Mouse (Mus musculus): ENCODE measurements around the gene Kmt2e. TPM values are rescaled to one million over a fixed set of nuclear protein-coding genes. Genes with fewer than 3 reads are reported as not detected.
A peak's percentile ranks its signal among the peaks of the same experiment; 100 is the strongest.

Gene Kmt2e
- polyA plus RNA-seq, 1 experiment from 2014 or later, result 45.4 TPM

DNA sequence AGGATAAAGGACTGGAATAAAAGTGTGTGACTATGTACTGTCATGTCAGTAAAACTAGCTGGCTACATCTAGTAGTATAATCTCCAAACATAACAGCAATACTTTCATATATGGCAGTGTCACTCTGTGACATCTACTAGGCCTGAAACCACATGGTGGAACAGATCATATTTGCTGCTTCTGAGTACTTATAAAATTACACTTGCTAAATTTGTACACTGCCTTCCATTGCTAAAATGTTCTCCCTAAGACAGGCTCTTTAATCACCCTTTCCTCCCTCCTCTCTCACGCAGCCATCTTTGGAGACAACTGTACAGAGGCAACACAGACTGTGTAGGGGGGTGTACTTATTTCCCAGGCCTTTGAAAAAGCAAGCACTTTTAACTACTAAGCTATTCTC lies 13.8 kb upstream of the Kmt2e start:
- Histone ChIP-seq H3K27ac (no peak overlapping the region), H3K9me3 (replicated peaks) (no peaks in the 10 kb centered on the region), H3K27me3 (replicated peaks) (no peaks in the 10 kb centered on the region), H3K9ac (no peak overlapping the region), H3K36me3 (peaks cover 43% of the 10 kb centered on the region), H3K4me1 (peaks cover 69% of the 10 kb centered on the region), H3K4me3 (no peak overlapping the region), H3K4me2 (no peak overlapping the region; the same call in 1 of the 2 replicates)
- no peak for ATAC-seq
- 55% methylated on average over 1 of the region's 1 CpGs for WGBS (ENCODE audit: insufficient replicate concordance)

DNA sequence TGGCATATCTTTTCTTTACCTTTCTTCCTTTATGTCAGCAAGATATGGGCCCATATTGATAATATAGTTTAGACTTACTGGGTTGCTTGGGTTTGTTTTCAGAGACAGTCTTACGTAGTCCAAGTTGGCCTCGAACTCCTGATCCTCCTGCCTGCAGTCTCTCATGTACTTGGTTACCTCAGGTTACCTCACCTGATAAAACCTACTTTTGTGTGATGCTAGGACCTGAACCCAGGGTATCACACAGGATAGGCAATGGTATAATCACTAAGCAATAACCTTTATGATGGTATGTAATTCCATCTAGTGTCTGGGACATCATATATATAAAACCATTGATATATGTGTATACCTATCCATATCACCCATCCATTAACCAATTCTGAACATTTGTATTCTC lies 12.8 kb upstream of the Kmt2e start:
- H3K36me3 ChIP-seq, result peaks cover 52% of the 10 kb centered on the region
- no peak for ATAC-seq
- no peak overlapping the region for H3K4me3 ChIP-seq
- H3K4me1 ChIP-seq, result peaks cover 70% of the 10 kb centered on the region
- no peaks in the 10 kb centered on the region for H3K27me3 ChIP-seq (replicated peaks)
- H3K27ac ChIP-seq, result no peak overlapping the region
- H3K9me3 ChIP-seq (replicated peaks), result no peaks in the 10 kb centered on the region
- 90% methylated on average over 2 of the region's 2 CpGs for WGBS (ENCODE audit: insufficient replicate concordance)
- H3K9ac ChIP-seq, result no peak overlapping the region
- H3K4me2 ChIP-seq, result no peak overlapping the region

DNA sequence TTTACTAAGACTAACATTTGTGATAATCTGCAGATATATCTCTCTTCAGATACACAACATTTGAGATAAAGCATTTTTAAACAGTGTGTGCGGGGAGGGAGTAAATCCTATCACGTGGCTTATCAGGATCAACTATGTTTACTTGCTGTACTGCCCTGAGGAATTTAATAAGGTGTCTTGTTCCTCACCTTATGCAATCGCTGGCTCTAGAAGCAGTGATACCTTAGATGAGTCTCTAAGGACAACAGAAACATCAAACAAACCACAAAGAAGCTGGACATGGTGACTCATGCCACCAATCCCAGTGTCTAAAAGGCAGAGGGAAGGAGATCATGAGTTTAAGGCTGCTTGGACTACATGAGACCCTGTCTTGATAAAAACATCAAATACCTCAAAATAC lies 11.2 kb upstream of the Kmt2e start:
- no peak overlapping the region for H3K4me3 ChIP-seq
- 68% methylated on average over 3 of the region's 3 CpGs for WGBS (ENCODE audit: insufficient replicate concordance)
- H3K4me1 ChIP-seq, result peaks cover 69% of the 10 kb centered on the region
- no peaks in the 10 kb centered on the region for H3K27me3 ChIP-seq (replicated peaks)
- H3K9me3 ChIP-seq (replicated peaks), result no peaks in the 10 kb centered on the region
- no peak overlapping the region for H3K9ac ChIP-seq
- ATAC-seq, result no peak
- no peak overlapping the region for H3K27ac ChIP-seq
- peaks cover 54% of the 10 kb centered on the region for H3K36me3 ChIP-seq
- H3K4me2 ChIP-seq, result no peak overlapping the region

DNA sequence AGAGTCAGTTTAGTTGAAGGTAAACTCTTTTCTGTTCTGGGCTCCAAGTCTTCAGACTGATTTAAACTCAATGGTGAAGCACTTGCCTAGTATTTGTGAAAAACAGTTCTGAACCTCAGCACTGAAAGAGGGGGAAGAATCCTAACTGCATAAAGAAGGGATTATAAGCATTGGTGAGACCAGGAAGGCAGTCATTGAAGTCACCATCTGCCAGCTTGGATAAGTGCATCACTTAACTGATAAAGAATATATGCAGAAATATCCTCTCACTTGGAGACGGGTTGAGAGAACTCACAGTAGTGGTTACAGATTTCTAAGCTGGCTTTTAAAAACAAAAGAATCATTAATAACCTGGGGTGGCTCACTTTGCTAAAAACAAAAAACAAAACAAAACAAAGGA lies 6.7 kb upstream of the Kmt2e start:
- WGBS (ENCODE audit: insufficient replicate concordance), result 21% methylated on average over 1 of the region's 1 CpGs
- H3K36me3 ChIP-seq, result peaks cover 50% of the 10 kb centered on the region
- H3K4me2 ChIP-seq, result peak overlapping the region; percentile 31
- H3K9me3 ChIP-seq (replicated peaks), result no peaks in the 10 kb centered on the region
- no peaks in the 10 kb centered on the region for H3K27me3 ChIP-seq (replicated peaks)
- H3K27ac ChIP-seq, result peak overlapping the region; percentile 20; the same call in 1 of the 2 replicates
- H3K4me1 ChIP-seq, result peaks cover 75% of the 10 kb centered on the region
- no peak overlapping the region for H3K9ac ChIP-seq
- H3K4me3 ChIP-seq, result no peak overlapping the region
- 0 out of 2 replicates have a peak, but pooled peaks have one; percentile 35 for ATAC-seq

DNA sequence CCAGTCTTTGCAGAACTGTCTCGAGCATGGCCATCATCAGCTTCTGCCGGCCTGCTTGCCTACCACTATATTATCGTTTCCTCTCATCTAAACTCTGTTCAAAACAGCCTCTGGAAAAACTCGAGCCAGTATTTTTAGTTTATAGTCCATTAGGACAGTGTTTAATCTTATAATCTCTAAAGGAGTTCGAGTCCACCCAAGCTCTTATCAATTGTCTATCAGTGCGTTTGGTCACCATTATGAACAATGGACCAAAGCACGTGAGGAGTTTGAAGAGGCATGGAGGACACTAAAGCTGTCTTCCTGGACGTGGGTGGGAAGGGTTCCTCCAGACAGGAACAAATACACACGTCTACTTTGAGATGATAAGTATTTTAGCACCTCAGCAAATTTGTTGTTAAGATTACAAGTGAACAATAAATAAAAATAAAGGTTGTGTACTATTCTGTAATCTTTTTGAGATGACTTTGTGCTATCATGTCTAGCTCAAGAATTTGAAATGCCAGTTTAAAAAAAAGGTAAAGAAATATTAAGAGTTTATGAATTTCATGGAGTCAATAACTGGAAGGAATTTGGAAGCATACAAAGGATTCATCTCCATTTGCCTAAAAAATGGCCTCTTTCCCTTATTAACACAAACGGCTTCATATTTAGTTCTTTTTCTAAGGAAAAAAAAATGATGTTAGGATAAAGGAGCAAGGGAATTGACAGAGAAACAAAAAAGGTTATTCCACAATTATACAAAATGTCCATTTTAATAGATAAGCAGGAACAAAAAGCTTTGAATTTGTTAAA lies 3.0 kb upstream of the Kmt2e start:
- Histone ChIP-seq H3K9ac (peak overlapping the region; percentile 68), H3K27ac (peak overlapping the region; percentile 66; the same call in 1 of the 2 replicates)
- WGBS (ENCODE audit: insufficient replicate concordance), result 7% methylated on average over 10 of the region's 10 CpGs

DNA sequence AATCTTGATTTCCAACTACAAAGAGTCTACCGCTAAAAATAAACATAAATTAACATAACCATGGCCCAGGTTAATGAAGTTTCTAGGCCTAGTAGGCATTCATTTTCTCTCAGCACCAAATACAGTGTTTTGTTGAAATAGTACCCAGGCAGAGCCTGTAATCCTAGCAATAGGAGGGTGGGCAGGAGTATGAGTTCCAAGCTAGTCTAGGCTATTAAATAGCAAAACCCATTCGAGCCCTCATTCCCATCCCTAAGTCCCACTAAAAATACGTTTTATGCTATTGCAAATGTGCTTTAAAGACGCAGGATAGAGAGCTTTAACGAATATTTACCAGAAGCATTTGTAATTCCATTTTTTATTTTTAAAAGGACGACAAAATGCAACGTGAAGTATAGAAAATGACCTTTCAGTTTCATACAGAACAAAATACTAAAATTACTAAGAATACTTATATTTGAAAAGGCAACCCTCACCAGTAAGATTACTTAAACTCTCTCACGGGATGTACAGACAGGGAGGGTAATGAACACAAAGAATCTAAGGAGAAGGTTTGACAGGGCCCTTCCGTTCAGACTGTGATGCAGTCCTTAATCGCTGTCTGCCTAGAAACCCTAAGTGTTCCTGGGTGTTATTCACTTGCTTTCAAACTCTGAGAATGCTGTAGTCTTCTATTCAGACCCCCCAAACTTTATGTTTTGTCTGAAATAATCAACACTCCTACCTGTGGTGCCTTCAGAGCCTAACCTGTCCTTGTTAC lies 2.1 kb upstream of the Kmt2e start:
- ATAC-seq, result peak; percentile 3; the same call in 1 of the 2 replicates
- H3K27me3 ChIP-seq (replicated peaks), result no peaks in the 10 kb centered on the region
- peak overlapping the region; percentile 89 for H3K4me2 ChIP-seq
- 2% methylated on average over 10 of the region's 10 CpGs for WGBS (ENCODE audit: insufficient replicate concordance)
- H3K9ac ChIP-seq, result peak overlapping the region; percentile 93
- H3K36me3 ChIP-seq, result peaks cover 8% of the 10 kb centered on the region
- peaks cover 51% of the 10 kb centered on the region for H3K4me1 ChIP-seq
- peak overlapping the region; percentile 100 for H3K27ac ChIP-seq
- H3K4me3 ChIP-seq, result peak overlapping the region; percentile 95
- H3K9me3 ChIP-seq (replicated peaks), result no peaks in the 10 kb centered on the region

More for the DNA sequence above, 3.0 kb upstream of the Kmt2e start:
- Histone ChIP-seq H3K4me2 (peak overlapping the region; percentile 89), H3K36me3 (peaks cover 14% of the 10 kb centered on the region), H3K4me1 (peaks cover 50% of the 10 kb centered on the region), H3K4me3 (peak overlapping the region; percentile 95), H3K9me3 (replicated peaks) (no peaks in the 10 kb centered on the region), H3K27me3 (replicated peaks) (no peaks in the 10 kb centered on the region)
- no peak for ATAC-seq

DNA sequence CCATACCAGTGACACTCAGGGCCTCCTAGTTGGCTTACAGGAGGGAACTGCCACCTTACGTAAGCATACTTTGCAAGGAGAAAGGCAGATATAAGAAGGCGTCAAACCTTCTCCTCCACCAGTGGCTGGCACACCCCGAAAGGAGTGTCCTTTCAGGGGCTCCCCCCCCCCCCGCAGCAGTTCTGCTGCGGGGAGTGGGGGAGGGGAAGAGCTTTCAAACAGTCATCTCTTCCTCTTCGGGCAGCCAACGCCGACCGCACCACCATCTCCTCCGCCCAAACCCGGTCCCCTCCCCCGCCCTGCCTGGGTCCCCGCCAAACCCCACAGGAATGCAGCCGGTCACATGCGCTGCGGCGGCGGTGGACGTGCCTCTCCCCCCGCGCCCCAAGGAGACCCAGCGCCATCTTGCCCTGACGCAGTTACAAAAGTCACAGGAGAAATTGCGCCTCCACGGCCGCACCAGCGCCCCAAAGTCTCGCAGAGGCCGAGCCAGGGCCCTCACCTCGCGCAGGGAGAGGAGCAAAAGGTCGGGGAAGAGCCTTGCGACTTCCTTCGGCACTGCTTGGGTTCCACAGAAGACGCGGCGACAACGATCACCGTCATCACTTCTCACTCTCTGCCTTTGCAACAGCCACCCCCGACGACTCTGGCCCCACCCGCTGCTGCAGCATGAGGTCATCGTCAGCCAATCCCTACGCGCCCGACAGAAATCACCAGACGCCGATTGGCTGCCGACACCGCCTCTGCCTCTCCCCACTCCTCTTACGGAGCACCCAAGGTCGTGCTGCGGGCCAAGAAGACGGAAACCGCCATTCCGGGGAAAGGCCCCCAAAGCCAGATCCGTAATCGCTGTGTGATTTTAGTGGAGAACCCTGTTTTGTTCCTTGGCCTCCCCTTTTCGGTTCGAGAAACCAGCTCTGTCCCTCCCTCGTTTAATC lies 1.3 kb upstream of the Kmt2e start:
- H3K36me3 ChIP-seq, result 0 out of 2 replicates have a peak, but pooled peaks cover 3% of the 10 kb centered on the region
- H3K4me2 ChIP-seq, result peak overlapping the region; percentile 89
- peak overlapping the region; percentile 100 for H3K27ac ChIP-seq
- no peaks in the 10 kb centered on the region for H3K27me3 ChIP-seq (replicated peaks)
- H3K4me3 ChIP-seq, result peak overlapping the region; percentile 95
- peak overlapping the region; percentile 93 for H3K9ac ChIP-seq
- H3K4me1 ChIP-seq, result peaks cover 48% of the 10 kb centered on the region
- H3K9me3 ChIP-seq (replicated peaks), result no peaks in the 10 kb centered on the region
- WGBS (ENCODE audit: insufficient replicate concordance), result under 1% methylated on average over 59 of the region's 61 CpGs
- ATAC-seq, result peak; percentile 86

DNA sequence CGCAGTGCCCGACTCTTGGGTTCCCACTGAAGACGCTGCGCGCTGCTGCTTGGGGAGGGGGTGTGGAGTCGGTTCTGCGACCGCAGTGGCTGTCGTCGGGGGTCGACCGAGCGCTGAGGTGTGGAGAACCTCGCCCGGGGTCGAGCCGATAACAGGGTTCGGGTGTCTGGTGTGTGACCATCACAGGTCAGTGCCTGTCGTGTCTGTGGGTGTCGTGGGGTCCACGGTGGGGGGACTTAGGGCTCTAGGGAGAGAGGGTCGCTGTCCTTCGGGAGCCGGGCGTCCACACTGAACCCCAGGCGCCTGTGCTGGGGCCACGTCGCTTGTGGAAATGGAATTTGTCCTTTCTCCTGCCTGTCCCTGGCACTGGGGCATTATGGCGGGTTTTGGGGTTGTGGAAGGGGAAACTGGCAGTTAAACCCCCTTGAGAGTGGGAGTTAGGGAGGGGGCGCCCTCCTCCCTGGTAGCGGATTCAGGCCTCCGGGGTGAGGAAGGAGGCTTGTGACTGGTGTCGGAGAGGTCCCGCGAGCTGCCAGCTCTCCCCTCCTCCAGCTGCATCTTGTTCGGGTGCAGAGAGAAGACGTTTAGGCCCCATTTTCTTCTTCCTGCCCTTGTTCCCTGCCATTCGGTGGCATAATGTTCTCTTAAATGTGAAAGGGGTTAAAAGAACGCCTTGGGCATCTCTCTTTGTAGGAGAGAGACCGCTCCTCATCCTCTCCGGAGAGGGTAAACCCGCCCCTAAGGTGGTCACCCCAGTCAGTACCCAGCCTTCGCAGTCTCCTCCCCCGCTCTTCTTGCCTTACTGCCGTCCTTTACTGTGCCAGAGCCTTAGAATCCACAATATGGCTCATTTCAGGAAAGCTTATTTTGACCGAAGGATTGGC lies 599 bp downstream of the Kmt2e start:
- no peaks in the 10 kb centered on the region for H3K36me3 ChIP-seq
- peak overlapping the region; percentile 93 for H3K9ac ChIP-seq
- peaks cover 38% of the 10 kb centered on the region for H3K4me1 ChIP-seq
- under 1% methylated on average over 46 of the region's 46 CpGs for WGBS (ENCODE audit: insufficient replicate concordance)
- peak overlapping the region; percentile 89 for H3K4me2 ChIP-seq
- no peaks in the 10 kb centered on the region for H3K27me3 ChIP-seq (replicated peaks)
- peak; percentile 28; the same call in 1 of the 2 replicates for ATAC-seq
- H3K4me3 ChIP-seq, result peak overlapping the region; percentile 95
- H3K27ac ChIP-seq, result peak overlapping the region; percentile 100
- no peaks in the 10 kb centered on the region for H3K9me3 ChIP-seq (replicated peaks)

DNA sequence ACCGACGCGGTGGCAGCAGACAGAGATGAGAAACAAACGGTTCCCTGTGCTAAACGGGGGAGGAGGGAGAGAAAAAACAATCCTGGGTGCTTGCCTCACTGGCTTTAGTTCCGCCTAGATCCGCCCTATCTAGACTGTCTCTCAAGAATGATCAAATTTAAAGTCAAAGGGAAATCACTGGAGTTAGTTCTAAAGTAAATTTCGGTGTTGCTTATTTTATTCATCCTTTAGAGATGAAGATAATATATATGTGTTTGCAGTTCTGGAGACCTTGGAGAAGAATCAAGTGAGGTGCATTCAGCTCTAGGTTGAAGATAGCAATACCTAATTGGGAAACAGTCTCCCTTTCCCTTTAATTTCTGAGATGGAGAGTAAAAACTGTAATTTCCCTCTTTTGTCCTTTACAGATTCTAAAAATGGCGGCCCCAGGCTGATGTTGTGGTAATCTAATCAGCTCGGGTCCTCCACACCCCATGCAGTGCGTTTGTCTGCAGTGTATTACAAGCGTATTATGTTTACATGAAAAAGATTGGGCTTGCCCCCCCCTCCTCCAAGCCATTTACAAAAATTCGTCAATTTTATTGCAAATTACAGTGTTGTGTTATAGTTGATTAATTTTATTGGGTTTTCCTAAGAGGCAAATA lies 1.4 kb downstream of the Kmt2e start:
- Histone ChIP-seq H3K27ac (peak overlapping the region; percentile 100), H3K27me3 (replicated peaks) (no peaks in the 10 kb centered on the region), H3K4me2 (peak overlapping the region; percentile 89), H3K9ac (peak overlapping the region; percentile 93), H3K36me3 (no peaks in the 10 kb centered on the region), H3K4me1 (peaks cover 35% of the 10 kb centered on the region), H3K4me3 (peak overlapping the region; percentile 95), H3K9me3 (replicated peaks) (no peaks in the 10 kb centered on the region)
- no peak for ATAC-seq
- WGBS (ENCODE audit: insufficient replicate concordance), result 1% methylated on average over 13 of the region's 13 CpGs

DNA sequence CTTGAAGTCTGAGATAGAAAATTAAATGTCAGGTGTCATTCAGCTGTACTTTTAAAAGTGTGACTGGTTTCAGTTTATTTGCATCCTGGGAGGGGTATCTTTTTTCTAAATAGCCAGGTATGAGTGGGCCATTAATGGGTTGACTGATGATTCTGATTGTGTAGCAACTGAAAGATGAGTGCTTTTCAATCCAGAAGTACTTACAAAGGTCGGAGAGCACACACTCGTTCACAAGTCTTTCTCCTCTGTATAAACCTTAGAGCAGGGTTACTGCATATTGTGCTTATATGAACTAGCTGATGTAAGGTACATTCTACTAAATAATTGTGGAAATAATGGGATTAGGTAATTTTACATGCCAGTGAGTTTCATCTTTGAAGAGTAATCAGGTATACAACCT lies 2.5 kb downstream of the Kmt2e start:
- Histone ChIP-seq H3K9me3 (replicated peaks) (no peaks in the 10 kb centered on the region), H3K27me3 (replicated peaks) (no peaks in the 10 kb centered on the region), H3K27ac (no peak overlapping the region), H3K4me1 (peaks cover 38% of the 10 kb centered on the region), H3K36me3 (no peaks in the 10 kb centered on the region), H3K4me2 (peak overlapping the region; percentile 89), H3K4me3 (peak overlapping the region; percentile 95), H3K9ac (peak overlapping the region; percentile 93)
- WGBS (ENCODE audit: insufficient replicate concordance), result 32% methylated on average over 2 of the region's 2 CpGs
- no peak for ATAC-seq

All from liver, embryonic 12.5 days (tissue).